Mouse (Mus musculus): ENCODE results near the gene Rec114. TPM values are rescaled to one million over a fixed set of nuclear protein-coding genes. Genes with fewer than 3 reads are reported as not detected.

Rec114 gene
- polyA plus RNA-seq, 1 experiment from 2014 or later: 1.3 TPM

- H3K9me3 ChIP-seq (ENCODE audit: control insufficient read depth, low read length): no peaks in the 10 kb centered on the region
- 88% methylated on average over 3 of the region's 3 CpGs for WGBS
- no peak for ATAC-seq (ENCODE audit: low FRiP score)
Observed at GRCm38 (mm10) chr9:58615064-58615938, 128.5 kb downstream of the Rec114 start.

GRCm38 (mm10) chr9:58613790-58614189 lies 130.0 kb downstream of the Rec114 start:
- Histone ChIP-seq H3K9ac (ENCODE audit: low read depth, low read length) (no peak overlapping the region), H3K27ac (ENCODE audit: low read depth, low read length) (no peak overlapping the region), H3K4me2 (replicated peaks; ENCODE audit: low read depth, low read length) (no peak overlapping the region), H3K4me1 (replicated peaks; ENCODE audit: control insufficient read depth, insufficient read depth, low read length) (no peaks in the 10 kb centered on the region), H3K27me3 (ENCODE audit: control insufficient read depth, insufficient read depth, low read length) (no peaks in the 10 kb centered on the region), H3K36me3 (ENCODE audit: control insufficient read depth, insufficient read depth, low read length) (no peaks in the 10 kb centered on the region), H3K9me3 (ENCODE audit: control insufficient read depth, low read length) (no peaks in the 10 kb centered on the region), H3K4me3 (ENCODE audit: low read depth, low read length) (no peak overlapping the region)
- ATAC-seq (ENCODE audit: low FRiP score): no peak
- whole genome bisulfite sequencing: 100% methylated on average over 1 of the region's 1 CpGs
- DNase-seq (ENCODE audit: low spot score): no peak

More at GRCm38 (mm10) chr9:58615064-58615938, 128.5 kb downstream of the Rec114 start:
- Histone ChIP-seq H3K27me3 (ENCODE audit: control insufficient read depth, insufficient read depth, low read length) (no peaks in the 10 kb centered on the region), H3K4me2 (replicated peaks; ENCODE audit: low read depth, low read length) (no peak overlapping the region), H3K27ac (ENCODE audit: low read depth, low read length) (no peak overlapping the region), H3K4me1 (replicated peaks; ENCODE audit: control insufficient read depth, insufficient read depth, low read length) (no peaks in the 10 kb centered on the region), H3K4me3 (ENCODE audit: low read depth, low read length) (no peak overlapping the region), H3K9ac (ENCODE audit: low read depth, low read length) (no peak overlapping the region), H3K36me3 (ENCODE audit: control insufficient read depth, insufficient read depth, low read length) (no peaks in the 10 kb centered on the region)
- DNase-seq (ENCODE audit: low spot score): no peak

Other genes with a start within 250 kb of the Rec114 start
- gene Cd276, start 188.5 kb downstream of the Rec114 start, polyA plus RNA-seq (2014; fragmentation: Nextera tagmentation; extraction: Ambion mirVana): 26.6 and 27.9 TPM in 2 replicates
- 70.4 and 75.4 TPM in 2 replicates for gene Nptn, start 161.7 kb downstream of the Rec114 start, polyA plus RNA-seq (2014; fragmentation: Nextera tagmentation; extraction: Ambion mirVana)
- 1.3 and 1.5 TPM in 2 replicates for gene Hcn4, start 79.4 kb upstream of the Rec114 start, polyA plus RNA-seq (2014; fragmentation: Nextera tagmentation; extraction: Ambion mirVana)

Measured in hindbrain, embryonic 11.5 days (tissue).